Mouse (Mus musculus) sigmoid colon, adult 10 weeks (tissue): ENCODE results near the gene Rbm19. TPM values are rescaled to one million over a fixed set of nuclear protein-coding genes. Genes with fewer than 3 reads are reported as not detected.

Source experiments
- polyA plus RNA-seq: library from polyadenylated mRNA; stranded (reverse); fragments of 350-450 nt; fragmentation: Illumina TruSeq; extraction: RNeasy Lipid Tissue Mini Kit (QIAGEN cat#74804); gene quantifications from one replicate; pipeline ENCODE4 v1.2.3, GENCODE M21; 2014; ENCODE audit warnings: low read depth, low replicate concordance

The Rbm19 gene
- polyA plus RNA-seq, result 0.82 TPM

DNA sequence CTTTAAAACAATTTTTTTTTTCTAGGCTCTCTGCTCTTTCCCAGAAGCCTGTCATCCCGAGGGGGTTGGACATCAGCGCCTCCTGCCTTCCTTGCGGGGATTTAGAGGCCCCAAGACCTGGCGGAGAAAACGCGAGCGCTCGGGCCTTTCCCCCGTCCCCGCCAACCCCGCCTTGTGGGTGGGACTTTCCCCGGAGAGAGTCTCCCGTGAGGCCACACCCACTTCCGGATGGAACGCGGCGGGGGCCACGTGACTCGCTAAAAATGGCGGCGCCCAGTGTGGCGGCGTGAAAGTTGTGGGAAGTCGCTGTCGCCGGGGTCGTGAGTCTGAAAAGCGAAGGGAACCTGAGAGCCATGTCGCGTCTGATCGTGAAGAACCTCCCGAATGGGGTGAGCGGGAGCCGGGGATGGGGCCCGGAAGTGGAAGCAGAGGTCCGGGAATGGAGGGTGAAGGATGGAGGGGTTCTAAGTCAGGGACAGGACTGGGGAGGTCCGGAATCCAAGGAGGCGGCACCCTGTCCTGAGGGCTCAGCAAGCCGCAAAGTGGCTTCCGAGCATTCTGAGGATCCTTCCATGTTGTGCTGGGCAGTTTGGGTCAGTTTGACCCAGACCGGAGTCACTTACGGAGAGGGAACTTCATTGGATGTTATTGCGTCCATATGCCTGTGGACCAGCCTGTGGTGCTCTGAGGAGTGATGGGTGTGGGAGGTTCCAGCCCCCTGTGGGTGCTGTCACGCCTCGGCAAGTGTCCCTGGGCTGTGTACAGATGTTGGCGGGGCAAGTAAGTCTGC, at the start of gene Rbm19:
Gene Rbm19, plus strand, starts transcription at position 205 of the 790 bp plus-strand sequence.

